ENCODE assay signal across 8 mouse cellular contexts in the genomic region with DNA sequence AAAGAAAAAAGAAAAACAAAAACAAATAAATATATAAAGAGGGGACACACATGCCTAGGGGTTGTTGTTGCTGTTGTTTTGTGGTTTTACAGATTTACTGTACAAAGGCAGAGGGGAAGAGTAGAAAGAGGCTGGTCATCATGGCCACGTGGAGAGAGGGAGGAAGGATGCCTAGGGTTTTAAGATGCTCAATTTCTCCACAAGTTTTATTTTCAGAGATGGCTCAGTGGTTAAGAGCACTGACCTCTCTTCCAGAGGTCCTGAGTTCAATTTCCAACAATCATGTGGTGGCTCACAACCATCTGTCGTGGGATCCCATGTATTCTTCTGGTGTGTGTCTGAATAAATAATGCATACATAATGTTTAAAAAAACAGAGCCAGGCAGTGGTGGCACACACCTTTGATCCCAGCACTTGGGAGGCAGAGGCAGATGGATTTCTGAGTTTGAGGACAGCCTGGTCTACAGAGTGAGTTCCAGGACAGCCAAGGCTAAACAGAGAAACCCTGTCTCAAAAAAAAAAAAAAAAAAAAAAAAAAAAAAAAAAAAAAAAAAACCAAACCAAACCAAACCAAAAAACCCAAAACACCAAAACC.
A peak's percentile ranks its signal among the peaks of the same experiment; 100 is the strongest.
DNase-seq lines count a peak whose midpoint lies in the region.
"Not testable (repeated sequence)": the region's sequence is repeated elsewhere in the genome, so short reads cannot be mapped to it uniquely, and the experiment has no call there.

No protein-coding gene starts in this region.

- peak; percentile 91 for DNase-seq in adipocyte (ENCODE audit: low spot score)
- DNase-seq in cerebellum, postnatal 36 days = peak; percentile 3 to 7
- peak; percentile 42 for DNase-seq in gastrocnemius, postnatal 10 days
- DNase-seq in induced T-regulatory cell, adult 2 months (ENCODE audit: low read depth) = peak; percentile 79
- peak; percentile 7 to 40 for DNase-seq in left cerebral cortex, postnatal 14 days (ENCODE audit: low spot score in 2 of 2)
- DNase-seq in mesoderm, embryonic 11.5 days (ENCODE audit: low read depth, low spot score) = peak; percentile 89
- peak; percentile 18 to 33 for DNase-seq in spleen, adult 18-20 months
- DNase-seq in yolk sac, embryonic 10.5 days (ENCODE audit: low spot score) = peak; percentile 77

- intact Hi-C loops in left cerebral cortex, postnatal 14 days (cut with DNase I) = not testable (repeated sequence)

Comparison
In these comparisons a context has a peak if more than half of its experiments do, and no peak if none do; other contexts are left out.
1. Peak in every context shown above with its lines: DNase-seq.
2. DNase-seq: peak in every context shown above with its lines; median percentile 91 in adipocyte; 89 in mesoderm, embryonic 11.5 days; 79 in induced T-regulatory cell, adult 2 months; 77 in yolk sac, embryonic 10.5 days; 42 in gastrocnemius, postnatal 10 days; 26 in spleen, adult 18-20 months; 24 in left cerebral cortex, postnatal 14 days; 5 in cerebellum, postnatal 36 days.